Mouse (Mus musculus) liver, adult 2 months (tissue): ENCODE results near the gene Wdr54.

Experiments used
- CTCF ChIP-seq: fragments of 200-500 bp; IDR thresholded peaks from 2 replicates; pipeline ENCODE4 v1.5.1; 2011; ENCODE audit warnings: low read depth, low read length, control low read depth
- POLR2A ChIP-seq: fragments of 200-500 bp; IDR thresholded peaks from 2 replicates; pipeline ENCODE4 v1.6.1; 2011; ENCODE audit warnings: low read length, control low read depth; ENCODE audit not compliant: insufficient read depth; ENCODE audit errors: extremely low read depth

- no peak for TF ChIP-seq CTCF
- TF ChIP-seq POLR2A, result no peak
Measured at GRCm38 (mm10) chr6:83203320-83203719, 47.1 kb upstream of the Wdr54 start.
